Mouse (Mus musculus) CH12.LX (cell line): Measurements from ENCODE around the gene Rabgap1l. TPM values are rescaled to one million over a fixed set of nuclear protein-coding genes. Genes with fewer than 3 reads are reported as not detected.

Experiments used
- DNase-seq: peaks from one replicate; pipeline ENCODE4 v3.0.0-alpha.2; 2013; ENCODE audit errors: extremely low read depth
- H3K27ac ChIP-seq: 2 replicates; pipeline ENCODE4 v1.5.1; 2012; ENCODE audit warnings: low read depth, mild to moderate bottlenecking, control low read depth, moderate library complexity; ENCODE audit not compliant: insufficient read depth
- H3K27me3 ChIP-seq: replicated peaks from 2 replicates; pipeline ENCODE3; 2012; ENCODE audit warnings: inconsistent platforms
- H3K36me3 ChIP-seq, 2 experiments: replicated peaks in 1 of 2; 2 replicates each; pipeline versions ENCODE3 to v1.6.1; 2012; ENCODE audit warnings: inconsistent platforms in 1 of 2, low read length in 1 of 2, mild to moderate bottlenecking in 1 of 2, mixed read lengths in 1 of 2, moderate library complexity in 1 of 2; ENCODE audit not compliant: control insufficient read depth in 1 of 2, insufficient read depth in 1 of 2
- H3K4me1 ChIP-seq, 2 experiments: 2 replicates each; pipeline ENCODE4 v1.6.1; 2012; ENCODE audit warnings: inconsistent platforms in 1 of 2, moderate library complexity in 1 of 2; ENCODE audit not compliant: insufficient read depth in 2 of 2, control insufficient read depth in 1 of 2
- H3K4me2 ChIP-seq: 2 replicates; pipeline ENCODE4 v1.6.1; 2012; ENCODE audit warnings: low read depth, mild to moderate bottlenecking, control low read depth; ENCODE audit not compliant: poor library complexity, insufficient read depth, severe bottlenecking
- H3K4me3 ChIP-seq, 3 experiments: fragments of 150-350 bp in 1 of 3; sonication (generic) in 1 of 3; replicated peaks in 1 of 3; 2 replicates each; pipeline versions ENCODE3 to v1.5.1; 2011 to 2012; ENCODE audit warnings: low read depth in 2 of 3, low read length in 2 of 3, mild to moderate bottlenecking in 2 of 3, moderate library complexity in 2 of 3, control low read depth in 1 of 3, improper control_type of control experiment in 1 of 3, inconsistent platforms in 1 of 3, mixed read lengths in 1 of 3; ENCODE audit not compliant: poor library complexity in 1 of 3
- H3K79me2 ChIP-seq: replicated peaks from 2 replicates; pipeline ENCODE4 v1.6.1; 2012; ENCODE audit warnings: mild to moderate bottlenecking, moderate library complexity; ENCODE audit not compliant: control insufficient read depth, poor library complexity, insufficient read depth, severe bottlenecking; ENCODE audit errors: extremely low read depth
- H3K9ac ChIP-seq: 2 replicates; pipeline ENCODE4 v1.6.1; 2012; ENCODE audit warnings: low read depth, mild to moderate bottlenecking, control low read depth, moderate library complexity; ENCODE audit not compliant: insufficient read depth
- H3K9me3 ChIP-seq: replicated peaks from 2 replicates; pipeline ENCODE3; 2012; ENCODE audit warnings: low read length, inconsistent platforms, mixed read lengths
- BHLHE40 ChIP-seq: IDR thresholded peaks from 2 replicates; pipeline ENCODE4 v1.6.1; 2011; ENCODE audit warnings: mild to moderate bottlenecking, low read depth, low read length, improper control_type of control experiment
- CTCF ChIP-seq, 2 experiments: IDR thresholded peaks in 1 of 2; conservative IDR thresholded peaks in 1 of 2; 2 replicates each; pipeline ENCODE4 v1.5.1; 2011 to 2012; ENCODE audit warnings: low read depth in 2 of 2, low read length in 2 of 2, improper control_type of control experiment in 1 of 2, inconsistent platforms in 1 of 2, mild to moderate bottlenecking in 1 of 2, moderate library complexity in 1 of 2
- ELF1 ChIP-seq: IDR thresholded peaks from 2 replicates; pipeline ENCODE4 v1.6.1; 2014; ENCODE audit warnings: low read depth, mild to moderate bottlenecking, inconsistent platforms, low read length, improper control_type of control experiment
- GABPA ChIP-seq: IDR thresholded peaks from 2 replicates; pipeline ENCODE4 v1.6.1; 2012; ENCODE audit warnings: low read depth, low read length, improper control_type of control experiment, inconsistent platforms; ENCODE audit not compliant: insufficient replicate concordance
- JUN ChIP-seq: IDR thresholded peaks from 2 replicates; pipeline ENCODE4 v1.6.1; 2011; ENCODE audit warnings: low read depth, mild to moderate bottlenecking, low read length, improper control_type of control experiment, moderate library complexity; ENCODE audit not compliant: insufficient read depth
- JUND ChIP-seq: conservative IDR thresholded peaks from 2 replicates; pipeline ENCODE4 v1.6.1; 2011; ENCODE audit warnings: low read depth, low read length, improper control_type of control experiment
- MAFK ChIP-seq: IDR thresholded peaks from 2 replicates; pipeline ENCODE4 v1.6.1; 2011; ENCODE audit warnings: low read length, improper control_type of control experiment; ENCODE audit not compliant: insufficient replicate concordance
- MAX ChIP-seq: IDR thresholded peaks from 2 replicates; pipeline ENCODE4 v1.6.1; 2011; ENCODE audit warnings: low read length, improper control_type of control experiment
- MYC ChIP-seq: IDR thresholded peaks from 2 replicates; pipeline ENCODE4 v1.6.1; 2011; ENCODE audit warnings: low read depth, mild to moderate bottlenecking, improper control_type of control experiment, low read length
- NELFE ChIP-seq: IDR thresholded peaks from 2 replicates; pipeline ENCODE4 v1.6.1; 2011; ENCODE audit warnings: low read depth, low read length, improper control_type of control experiment
- PAX5 ChIP-seq: IDR thresholded peaks from 2 replicates; pipeline ENCODE4 v1.6.1; 2012; ENCODE audit warnings: low read length, inconsistent platforms, mixed read lengths
- POLR2AphosphoS2 ChIP-seq: IDR thresholded peaks from 2 replicates; pipeline ENCODE4 v1.6.1; 2011; ENCODE audit warnings: low read depth, low read length, improper control_type of control experiment
- RAD21 ChIP-seq: IDR thresholded peaks from 2 replicates; pipeline ENCODE4 v1.6.1; 2011; ENCODE audit warnings: low read depth, mild to moderate bottlenecking, low read length, improper control_type of control experiment, moderate library complexity
- RCOR1 ChIP-seq: conservative IDR thresholded peaks from 2 replicates; pipeline ENCODE4 v1.6.1; 2012; ENCODE audit warnings: low read depth, mild to moderate bottlenecking, inconsistent platforms, low read length, improper control_type of control experiment
- SIN3A ChIP-seq: IDR thresholded peaks from 2 replicates; pipeline ENCODE4 v1.6.1; 2012; ENCODE audit warnings: low read length, improper control_type of control experiment, inconsistent platforms
- TBP ChIP-seq: conservative IDR thresholded peaks from 2 replicates; pipeline ENCODE4 v1.6.1; 2011; ENCODE audit warnings: low read depth, low read length, improper control_type of control experiment
- USF1 ChIP-seq: IDR thresholded peaks from 2 replicates; pipeline ENCODE4 v1.6.1; 2014; ENCODE audit warnings: low read depth, mild to moderate bottlenecking, inconsistent platforms, low read length, improper control_type of control experiment
- ZMIZ1 ChIP-seq: IDR thresholded peaks from 2 replicates; pipeline ENCODE4 v1.6.1; 2012; ENCODE audit warnings: low read depth, mild to moderate bottlenecking, inconsistent platforms, low read length, improper control_type of control experiment
- dilution Hi-C: fragments of 300-500 bp; cut with MboI; formaldehyde crosslinking; loops from 2 replicates; pipeline ENCODE4 v1.14.3; 2020; ENCODE audit warnings: low sequenced_read_pairs; ENCODE audit not compliant: extremely low pct_unique_long_range_greater_than_20kb, extremely low pct_ligation_motif_present
- in situ Hi-C: fragments of 300-500 bp; cut with MboI; formaldehyde crosslinking; loops from 3 replicates; pipeline ENCODE4 v1.14.3; 2019; ENCODE audit warnings: low sequenced_read_pairs, low pct_ligation_motif_present, low pct_unique_long_range_greater_than_20kb, mixed read lengths
- polyA plus RNA-seq: library from polyadenylated mRNA; unstranded; fragments of >175 nt; gene quantifications from 2 replicates; pipeline ENCODE4 v1.2.1, GENCODE M21; 2012; ENCODE audit warnings: low read depth; ENCODE audit not compliant: insufficient read length
- total RNA-seq, 2 experiments: library from RNA; depleted of rRNA; stranded (reverse); fragments of 300-350 nt in 1 of 2; fragments of >200 nt in 1 of 2; gene quantifications; 2 replicates each; pipeline ENCODE4 v1.2.3; 2012 to 2014

Rabgap1l gene
- total and polyA plus RNA-seq, 3 experiments = 84.0 to 109 (median 85.6) TPM

DNA sequence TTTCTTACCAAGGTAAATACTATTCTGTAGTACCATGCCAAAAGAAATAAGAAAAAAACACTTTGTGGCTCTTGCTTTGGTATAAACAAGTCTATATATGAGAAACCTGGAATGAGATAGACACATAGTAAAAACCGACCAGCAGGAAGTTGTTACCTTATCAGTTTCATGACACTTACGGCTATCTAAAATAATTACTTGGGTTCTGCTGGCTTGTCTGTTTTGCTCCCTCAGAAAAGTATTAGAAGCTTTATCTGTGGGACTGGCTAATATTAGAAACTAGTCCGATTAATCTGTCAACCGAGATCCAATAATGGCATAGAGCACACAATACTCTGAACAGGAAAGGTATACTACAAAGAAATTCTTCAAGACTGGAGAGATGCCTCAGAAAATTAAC lies 79.1 kb downstream of the Rabgap1l start:
- no peak for DNase-seq

DNA sequence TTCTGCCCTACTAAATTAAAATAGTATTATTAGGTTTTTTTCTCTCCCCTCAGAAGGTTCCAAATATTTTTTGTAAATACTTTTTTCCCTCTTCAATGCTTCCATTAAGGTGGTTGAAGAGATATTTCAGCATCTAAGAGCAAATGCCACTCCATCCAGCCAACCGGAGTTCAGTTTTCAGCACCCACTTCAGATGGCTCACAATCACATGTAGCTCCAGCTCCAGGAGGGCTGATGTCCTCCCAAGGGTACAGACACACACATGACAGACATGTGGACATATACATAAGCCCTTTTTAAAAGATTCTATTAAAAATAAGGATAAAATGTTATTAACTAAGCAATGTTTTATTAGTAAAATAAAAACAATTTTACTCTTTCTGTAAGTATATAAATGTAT lies 79.6 kb downstream of the Rabgap1l start:
- Histone ChIP-seq H3K27me3 (no peaks in the 10 kb centered on the region), H3K36me3 (peaks cover 11 to 44% of the 10 kb centered on the region in 2 experiments), H3K9me3 (no peaks in the 10 kb centered on the region), H3K4me3 (no peak overlapping the region), H3K4me1 (no peaks in the 10 kb centered on the region), H3K4me2 (no peak overlapping the region), H3K9ac (no peak overlapping the region), H3K27ac (no peak overlapping the region), H3K79me2 (no peaks in the 10 kb centered on the region)
- no peak for DNase-seq
- dilution Hi-C loops (no loop called here), in situ Hi-C loops (no loop called here)
- TF ChIP-seq NELFE (no peak), CTCF (conservative IDR thresholded peaks at IDR 0.05 in 1 of 2, IDR thresholded peaks at IDR 0.05 in 1 of 2; ENCODE audit: low read depth in 2 of 2, low read length in 2 of 2) (no peak), SIN3A (no peak), RCOR1 (no peak), MYC (no peak), MAX (no peak), MAFK (no peak), ELF1 (no peak), POLR2AphosphoS2 (no peak), GABPA (no peak), PAX5 (no peak), JUN (no peak), TBP (no peak), RAD21 (no peak), USF1 (no peak)

More for the DNA sequence above, 79.1 kb downstream of the Rabgap1l start:
- peaks cover 13 to 45% of the 10 kb centered on the region in 2 experiments for H3K36me3 ChIP-seq
- no peaks in the 10 kb centered on the region for H3K79me2 ChIP-seq
- no peak overlapping the region for H3K27ac ChIP-seq
- dilution Hi-C loops = no loop called here
- no peak overlapping the region for H3K9ac ChIP-seq
- no peak for TF ChIP-seq JUND
- no peak for TF ChIP-seq BHLHE40
- no peak for TF ChIP-seq ZMIZ1
- no peaks in the 10 kb centered on the region for H3K9me3 ChIP-seq
- no peak overlapping the region for H3K4me3 ChIP-seq
- no peak overlapping the region for H3K4me2 ChIP-seq
- no peaks in the 10 kb centered on the region for H3K27me3 ChIP-seq
- in situ Hi-C loops = no loop called here
- H3K4me1 ChIP-seq = no peaks in the 10 kb centered on the region
